Mouse (Mus musculus) CH12.LX (cell line): ENCODE data around the gene Pa2g4. TPM values are rescaled to one million over a fixed set of nuclear protein-coding genes. Genes with fewer than 3 reads are reported as not detected.

ENCODE experiments used
- DNase-seq: peaks from one replicate; pipeline ENCODE4 v3.0.0-alpha.2; 2013; ENCODE audit errors: extremely low read depth
- H3K27ac ChIP-seq: 2 replicates; pipeline ENCODE4 v1.5.1; 2012; ENCODE audit warnings: low read depth, mild to moderate bottlenecking, control low read depth, moderate library complexity; ENCODE audit not compliant: insufficient read depth
- H3K27me3 ChIP-seq: replicated peaks from 2 replicates; pipeline ENCODE3; 2012; ENCODE audit warnings: inconsistent platforms
- H3K36me3 ChIP-seq, 2 experiments: replicated peaks in 1 of 2; 2 replicates each; pipeline versions ENCODE3 to v1.6.1; 2012; ENCODE audit warnings: inconsistent platforms in 1 of 2, low read length in 1 of 2, mild to moderate bottlenecking in 1 of 2, mixed read lengths in 1 of 2, moderate library complexity in 1 of 2; ENCODE audit not compliant: control insufficient read depth in 1 of 2, insufficient read depth in 1 of 2
- H3K4me1 ChIP-seq, 2 experiments: 2 replicates each; pipeline ENCODE4 v1.6.1; 2012; ENCODE audit warnings: inconsistent platforms in 1 of 2, moderate library complexity in 1 of 2; ENCODE audit not compliant: insufficient read depth in 2 of 2, control insufficient read depth in 1 of 2
- H3K4me2 ChIP-seq: 2 replicates; pipeline ENCODE4 v1.6.1; 2012; ENCODE audit warnings: low read depth, mild to moderate bottlenecking, control low read depth; ENCODE audit not compliant: poor library complexity, insufficient read depth, severe bottlenecking
- H3K4me3 ChIP-seq, 3 experiments: fragments of 150-350 bp in 1 of 3; sonication (generic) in 1 of 3; replicated peaks in 1 of 3; 2 replicates each; pipeline versions ENCODE3 to v1.5.1; 2011 to 2012; ENCODE audit warnings: low read depth in 2 of 3, low read length in 2 of 3, mild to moderate bottlenecking in 2 of 3, moderate library complexity in 2 of 3, control low read depth in 1 of 3, improper control_type of control experiment in 1 of 3, inconsistent platforms in 1 of 3, mixed read lengths in 1 of 3; ENCODE audit not compliant: poor library complexity in 1 of 3
- H3K79me2 ChIP-seq: replicated peaks from 2 replicates; pipeline ENCODE4 v1.6.1; 2012; ENCODE audit warnings: mild to moderate bottlenecking, moderate library complexity; ENCODE audit not compliant: control insufficient read depth, poor library complexity, insufficient read depth, severe bottlenecking; ENCODE audit errors: extremely low read depth
- H3K9ac ChIP-seq: 2 replicates; pipeline ENCODE4 v1.6.1; 2012; ENCODE audit warnings: low read depth, mild to moderate bottlenecking, control low read depth, moderate library complexity; ENCODE audit not compliant: insufficient read depth
- H3K9me3 ChIP-seq: replicated peaks from 2 replicates; pipeline ENCODE3; 2012; ENCODE audit warnings: low read length, inconsistent platforms, mixed read lengths
- BHLHE40 ChIP-seq: IDR thresholded peaks from 2 replicates; pipeline ENCODE4 v1.6.1; 2011; ENCODE audit warnings: mild to moderate bottlenecking, low read depth, low read length, improper control_type of control experiment
- CTCF ChIP-seq, 2 experiments: IDR thresholded peaks in 1 of 2; conservative IDR thresholded peaks in 1 of 2; 2 replicates each; pipeline ENCODE4 v1.5.1; 2011 to 2012; ENCODE audit warnings: low read depth in 2 of 2, low read length in 2 of 2, improper control_type of control experiment in 1 of 2, inconsistent platforms in 1 of 2, mild to moderate bottlenecking in 1 of 2, moderate library complexity in 1 of 2
- ELF1 ChIP-seq: IDR thresholded peaks from 2 replicates; pipeline ENCODE4 v1.6.1; 2014; ENCODE audit warnings: low read depth, mild to moderate bottlenecking, inconsistent platforms, low read length, improper control_type of control experiment
- EP300 ChIP-seq: IDR thresholded peaks from 2 replicates; pipeline ENCODE4 v1.6.1; 2011; ENCODE audit warnings: low read length, improper control_type of control experiment
- ETS1 ChIP-seq: conservative IDR thresholded peaks from 2 replicates; pipeline ENCODE4 v1.6.1; 2012; ENCODE audit warnings: low read depth, mild to moderate bottlenecking, inconsistent platforms, low read length, improper control_type of control experiment, moderate library complexity
- HCFC1 ChIP-seq: IDR thresholded peaks from 2 replicates; pipeline ENCODE4 v1.6.1; 2012; ENCODE audit warnings: low read depth, mild to moderate bottlenecking, inconsistent platforms, low read length, improper control_type of control experiment
- IRF4 ChIP-seq: IDR thresholded peaks from 2 replicates; pipeline ENCODE4 v1.6.1; 2014; ENCODE audit warnings: low read depth, mild to moderate bottlenecking, inconsistent platforms, low read length, improper control_type of control experiment
- JUN ChIP-seq: IDR thresholded peaks from 2 replicates; pipeline ENCODE4 v1.6.1; 2011; ENCODE audit warnings: low read depth, mild to moderate bottlenecking, low read length, improper control_type of control experiment, moderate library complexity; ENCODE audit not compliant: insufficient read depth
- MAFK ChIP-seq: IDR thresholded peaks from 2 replicates; pipeline ENCODE4 v1.6.1; 2011; ENCODE audit warnings: low read length, improper control_type of control experiment; ENCODE audit not compliant: insufficient replicate concordance
- MAX ChIP-seq: IDR thresholded peaks from 2 replicates; pipeline ENCODE4 v1.6.1; 2011; ENCODE audit warnings: low read length, improper control_type of control experiment
- MAZ ChIP-seq: IDR thresholded peaks from 2 replicates; pipeline ENCODE4 v1.6.1; 2012; ENCODE audit warnings: low read depth, mild to moderate bottlenecking, inconsistent platforms, low read length, improper control_type of control experiment, moderate library complexity
- MEF2A ChIP-seq: IDR thresholded peaks from 2 replicates; pipeline ENCODE4 v1.6.1; 2014; ENCODE audit warnings: low read depth, mild to moderate bottlenecking, inconsistent platforms, low read length, improper control_type of control experiment, borderline replicate concordance
- MXI1 ChIP-seq: IDR thresholded peaks from 2 replicates; pipeline ENCODE4 v1.6.1; 2011; ENCODE audit warnings: mild to moderate bottlenecking, low read depth, low read length, improper control_type of control experiment
- MYC ChIP-seq: IDR thresholded peaks from 2 replicates; pipeline ENCODE4 v1.6.1; 2011; ENCODE audit warnings: low read depth, mild to moderate bottlenecking, improper control_type of control experiment, low read length
- NELFE ChIP-seq: IDR thresholded peaks from 2 replicates; pipeline ENCODE4 v1.6.1; 2011; ENCODE audit warnings: low read depth, low read length, improper control_type of control experiment
- PAX5 ChIP-seq: IDR thresholded peaks from 2 replicates; pipeline ENCODE4 v1.6.1; 2012; ENCODE audit warnings: low read length, inconsistent platforms, mixed read lengths
- POLR2AphosphoS2 ChIP-seq: IDR thresholded peaks from 2 replicates; pipeline ENCODE4 v1.6.1; 2011; ENCODE audit warnings: low read depth, low read length, improper control_type of control experiment
- RAD21 ChIP-seq: IDR thresholded peaks from 2 replicates; pipeline ENCODE4 v1.6.1; 2011; ENCODE audit warnings: low read depth, mild to moderate bottlenecking, low read length, improper control_type of control experiment, moderate library complexity
- RCOR1 ChIP-seq: conservative IDR thresholded peaks from 2 replicates; pipeline ENCODE4 v1.6.1; 2012; ENCODE audit warnings: low read depth, mild to moderate bottlenecking, inconsistent platforms, low read length, improper control_type of control experiment
- SIN3A ChIP-seq: IDR thresholded peaks from 2 replicates; pipeline ENCODE4 v1.6.1; 2012; ENCODE audit warnings: low read length, improper control_type of control experiment, inconsistent platforms
- TBP ChIP-seq: conservative IDR thresholded peaks from 2 replicates; pipeline ENCODE4 v1.6.1; 2011; ENCODE audit warnings: low read depth, low read length, improper control_type of control experiment
- TCF12 ChIP-seq: IDR thresholded peaks from 2 replicates; pipeline ENCODE4 v1.6.1; 2014; ENCODE audit warnings: low read depth, mild to moderate bottlenecking, inconsistent platforms, low read length, improper control_type of control experiment
- USF2 ChIP-seq: conservative IDR thresholded peaks from 2 replicates; pipeline ENCODE4 v1.6.1; 2011; ENCODE audit warnings: low read depth, low read length, improper control_type of control experiment
- ZC3H11A ChIP-seq: IDR thresholded peaks from 2 replicates; pipeline ENCODE4 v1.6.1; 2012; ENCODE audit warnings: low read depth, mild to moderate bottlenecking, inconsistent platforms, low read length, improper control_type of control experiment
- ZKSCAN1 ChIP-seq: IDR thresholded peaks from 2 replicates; pipeline ENCODE4 v1.6.1; 2012; ENCODE audit warnings: low read depth, inconsistent platforms, low read length, improper control_type of control experiment, borderline replicate concordance
- ZMIZ1 ChIP-seq: IDR thresholded peaks from 2 replicates; pipeline ENCODE4 v1.6.1; 2012; ENCODE audit warnings: low read depth, mild to moderate bottlenecking, inconsistent platforms, low read length, improper control_type of control experiment
- ZNF384 ChIP-seq: IDR thresholded peaks from 2 replicates; pipeline ENCODE4 v1.6.1; 2012; ENCODE audit warnings: low read depth, low read length, improper control_type of control experiment, inconsistent platforms
- dilution Hi-C: fragments of 300-500 bp; cut with MboI; formaldehyde crosslinking; loops from 2 replicates; pipeline ENCODE4 v1.14.3; 2020; ENCODE audit warnings: low sequenced_read_pairs; ENCODE audit not compliant: extremely low pct_unique_long_range_greater_than_20kb, extremely low pct_ligation_motif_present
- in situ Hi-C: fragments of 300-500 bp; cut with MboI; formaldehyde crosslinking; loops from 3 replicates; pipeline ENCODE4 v1.14.3; 2019; ENCODE audit warnings: low sequenced_read_pairs, low pct_ligation_motif_present, low pct_unique_long_range_greater_than_20kb, mixed read lengths
- polyA plus RNA-seq: library from polyadenylated mRNA; unstranded; fragments of >175 nt; gene quantifications from 2 replicates; pipeline ENCODE4 v1.2.1, GENCODE M21; 2012; ENCODE audit warnings: low read depth; ENCODE audit not compliant: insufficient read length
- total RNA-seq, 2 experiments: library from RNA; depleted of rRNA; stranded (reverse); fragments of 300-350 nt in 1 of 2; fragments of >200 nt in 1 of 2; gene quantifications; 2 replicates each; pipeline ENCODE4 v1.2.3; 2012 to 2014

Gene Pa2g4
- total and polyA plus RNA-seq, 3 experiments: 129 to 550 (median 133) TPM

DNA sequence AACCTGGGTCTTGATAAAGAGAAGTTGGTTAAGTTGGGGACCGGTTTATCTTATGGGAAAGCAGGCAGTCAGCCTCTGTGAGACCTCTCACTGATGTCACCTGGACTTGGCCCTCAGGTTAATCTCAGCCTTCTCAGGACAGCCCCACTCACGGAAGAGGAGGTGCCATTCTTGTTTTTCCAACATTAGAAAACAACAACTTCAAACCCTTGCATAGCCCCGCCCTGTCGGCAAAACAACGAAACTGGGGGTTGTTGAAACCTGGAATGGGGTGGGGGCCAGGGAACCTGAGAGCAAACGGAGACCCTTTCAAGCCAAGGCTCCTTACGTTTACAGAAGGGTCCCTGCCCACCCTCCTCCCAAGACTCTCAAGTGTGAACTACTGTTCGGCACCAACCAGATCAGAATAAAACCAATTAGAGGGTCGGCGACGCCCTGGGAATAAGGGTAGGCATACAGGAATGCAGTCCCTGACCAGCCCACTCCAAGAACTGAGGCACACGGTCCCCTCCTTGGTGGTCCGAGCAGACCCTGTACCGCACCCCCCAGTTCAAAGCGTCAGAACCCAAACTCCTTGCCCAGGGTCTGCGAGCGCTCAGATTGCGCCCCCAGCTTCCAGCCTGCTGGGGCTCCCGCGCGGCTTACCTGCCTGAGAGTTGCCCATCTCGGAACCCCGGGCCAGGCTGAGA lies 23.1 kb upstream of the Pa2g4 start:
- dilution Hi-C loops: no loop called here
- TF ChIP-seq RAD21: no peak
- no peak for TF ChIP-seq ZC3H11A
- no peak for TF ChIP-seq ZMIZ1
- TF ChIP-seq ETS1: no peak
- TF ChIP-seq RCOR1: no peak
- TF ChIP-seq CTCF (conservative IDR thresholded peaks at IDR 0.05 in 1 of 2, IDR thresholded peaks at IDR 0.05 in 1 of 2; ENCODE audit: low read depth in 2 of 2, low read length in 2 of 2): no peak
- TF ChIP-seq ZNF384: no peak
- TF ChIP-seq EP300: no peak
- TF ChIP-seq JUN: no peak
- TF ChIP-seq MAX: no peak
- TF ChIP-seq MAFK: no peak
- TF ChIP-seq PAX5: no peak
- no peak for TF ChIP-seq TCF12
- TF ChIP-seq MXI1: no peak
- no peak for TF ChIP-seq ELF1
- TF ChIP-seq SIN3A: no peak
- H3K9ac ChIP-seq: no peak overlapping the region; the same call in 1 of the 2 replicates
- H3K27ac ChIP-seq: no peak overlapping the region
- no peaks in the 10 kb centered on the region for H3K9me3 ChIP-seq
- no peaks in the 10 kb centered on the region for H3K36me3 ChIP-seq
- H3K4me2 ChIP-seq: peak overlapping the region; percentile 95
- in situ Hi-C loops: no loop called here
- no peak for DNase-seq
- peak overlapping the region in 2 of 3 experiments; percentile 63 to 80 for H3K4me3 ChIP-seq
- H3K27me3 ChIP-seq: peaks cover 72% of the 10 kb centered on the region
- H3K79me2 ChIP-seq: no peaks in the 10 kb centered on the region
- peaks cover 0 to 26% of the 10 kb centered on the region in 2 experiments; a peak in 2 of 4 replicates for H3K4me1 ChIP-seq

DNA sequence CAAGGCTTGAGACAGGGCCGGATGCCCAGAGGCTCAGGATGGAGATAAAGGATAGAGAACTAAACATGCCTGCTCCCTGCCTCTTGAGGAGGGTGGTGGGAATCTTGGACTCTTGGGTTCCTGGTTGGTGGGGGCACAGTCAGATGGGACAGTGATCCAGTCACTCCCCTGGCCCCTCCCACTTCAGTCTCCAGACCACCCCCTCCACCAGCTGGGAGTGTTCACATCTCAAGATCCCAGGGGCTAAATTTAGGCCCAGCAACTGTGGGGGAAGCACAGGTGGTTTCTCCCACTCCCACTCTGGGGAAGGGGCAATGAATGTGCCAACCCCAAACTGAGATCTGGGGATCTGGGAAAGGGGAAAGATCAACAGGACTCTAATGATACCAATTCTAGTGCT lies 22.3 kb upstream of the Pa2g4 start:
- no peaks in the 10 kb centered on the region for H3K36me3 ChIP-seq
- H3K4me3 ChIP-seq: no peak overlapping the region
- in situ Hi-C loops (no loop called here), dilution Hi-C loops (no loop called here)
- TF ChIP-seq ZKSCAN1 (no peak), ETS1 (no peak), TCF12 (no peak), MAZ (no peak), TBP (no peak), MAX (no peak), IRF4 (no peak), USF2 (no peak), ZC3H11A (no peak), MYC (no peak), POLR2AphosphoS2 (no peak), NELFE (no peak), MEF2A (no peak), HCFC1 (no peak), ZMIZ1 (no peak), MAFK (no peak), BHLHE40 (no peak), RCOR1 (no peak)
- no peaks in the 10 kb centered on the region for H3K79me2 ChIP-seq
- no peak overlapping the region for H3K4me2 ChIP-seq
- no peak overlapping the region for H3K27ac ChIP-seq
- H3K27me3 ChIP-seq: peaks cover 73% of the 10 kb centered on the region
- no peak overlapping the region for H3K9ac ChIP-seq
- DNase-seq: no peak
- peaks cover 0 to 26% of the 10 kb centered on the region in 2 experiments; a peak in 2 of 4 replicates for H3K4me1 ChIP-seq
- no peaks in the 10 kb centered on the region for H3K9me3 ChIP-seq
